ENCODE assay signal across 16 mouse cellular contexts in the genomic region with DNA sequence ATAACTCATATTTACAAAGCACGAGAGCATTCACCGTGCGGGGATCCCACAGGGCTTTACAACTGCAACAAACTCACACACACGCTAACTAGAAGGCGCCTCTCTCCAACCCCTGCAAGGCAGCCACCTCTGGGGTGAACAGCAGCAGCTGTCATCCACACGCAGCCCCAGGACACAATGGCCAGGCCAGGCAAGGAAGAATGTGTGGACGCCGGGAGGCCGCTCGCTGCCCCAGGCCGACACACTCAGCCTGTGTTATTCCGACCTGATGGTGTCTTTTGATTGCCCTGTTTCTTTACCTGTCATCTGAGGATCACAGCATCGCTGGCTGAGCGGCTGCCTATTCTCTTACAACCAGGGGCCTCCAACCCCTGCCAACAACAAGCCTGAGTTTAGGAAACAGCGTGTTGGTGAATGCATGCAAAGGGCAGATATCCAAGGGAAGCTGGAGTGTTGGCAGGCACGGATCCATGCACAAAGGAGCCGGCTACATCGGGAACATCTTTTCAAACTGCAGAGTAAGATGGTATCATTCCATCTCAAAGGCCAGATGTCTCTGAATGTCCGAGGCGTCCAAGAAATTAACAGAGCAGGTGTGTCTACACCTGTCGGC. TPM values are rescaled to one million over a fixed set of nuclear protein-coding genes. Genes with fewer than 3 reads are reported as not detected.
DNase-seq lines count a peak whose midpoint lies in the region; ATAC-seq and TF ChIP-seq lines count a peak whose summit lies in the region.
"Had no signal": no experiment of that assay in that cellular context is flagged by ENCODE, and none has a peak within 500 bp of the region (broad histone marks: within the 10 kb centered on the region; RNA-seq: fewer than 3 reads in every experiment).

No protein-coding gene starts in this region.

- H3K4me2 ChIP-seq in hindbrain, embryonic 11.5 days (replicated peaks; ENCODE audit: low read depth, low read length), result no peak overlapping the region
- H3K4me2 ChIP-seq in midbrain, embryonic 14.5 days (ENCODE audit: low read length), result no peak overlapping the region
- H3K4me2 ChIP-seq: embryonic facial prominence, embryonic 13.5 days had no signal

- no peak for TF ChIP-seq CTCF in brain, embryonic 14.5 days (IDR thresholded peaks at IDR 0.05; ENCODE audit: borderline replicate concordance, extremely low read depth, insufficient read depth, insufficient read length)

- peak; percentile 24 for DNase-seq in embryo, embryonic 10 days (ENCODE audit: low spot score)
- DNase-seq in embryo, embryonic 9.5 days (ENCODE audit: extremely low spot score), result no peak
- DNase-seq in brain, embryonic 14.5 days (ENCODE audit: low read depth), result peak; percentile 77
- peak; percentile 37 for DNase-seq in hindbrain, embryonic 11.5 days (ENCODE audit: low spot score)
- DNase-seq in midbrain, embryonic 14.5 days, result no peak
- DNase-seq in layer of hippocampus, adult 18-20 months (ENCODE audit: low spot score in 2 of 2), result no peak
- no peak for DNase-seq in gastrocnemius, postnatal 4 days (ENCODE audit: low spot score in 2 of 2)
- DNase-seq in thymus, postnatal 4 days, result no peak
- DNase-seq: cerebellum, adult 18-20 months; liver, postnatal 0 days; thymus, adult 2 months had no signal

- H3K9me3 ChIP-seq in hindbrain, embryonic 11.5 days (ENCODE audit: control insufficient read depth, low read length), result no peaks in the 10 kb centered on the region
- no peaks in the 10 kb centered on the region for H3K9me3 ChIP-seq in midbrain, embryonic 14.5 days (ENCODE audit: control insufficient read depth, low read length)
- H3K9me3 ChIP-seq: embryonic facial prominence, embryonic 13.5 days; megakaryocyte, embryonic 14.5 days had no signal

- no peak overlapping the region for H3K9ac ChIP-seq in hindbrain, embryonic 11.5 days (ENCODE audit: low read depth, low read length)
- H3K9ac ChIP-seq in midbrain, embryonic 14.5 days (replicated peaks; ENCODE audit: low read length), result no peak overlapping the region
- H3K9ac ChIP-seq: embryonic facial prominence, embryonic 13.5 days; liver, postnatal 0 days had no signal

- no peak for TF ChIP-seq POLR2A in brain, embryonic 14.5 days (IDR thresholded peaks at IDR 0.05; ENCODE audit: borderline replicate concordance, extremely low read depth, insufficient read depth, insufficient read length, poor library complexity, severe bottlenecking)

- no peak for ATAC-seq in hindbrain, embryonic 11.5 days (ENCODE audit: low FRiP score)
- ATAC-seq in midbrain, embryonic 14.5 days (ENCODE audit: low FRiP score, low TSS enrichment), result no peak
- ATAC-seq: inflammation-experienced regulatory T-cells, adult 6 months; liver, postnatal 0 days had no signal

- no peak overlapping the region for H3K27ac ChIP-seq in hindbrain, embryonic 11.5 days (ENCODE audit: low read depth, low read length)
- H3K27ac ChIP-seq in midbrain, embryonic 14.5 days (replicated peaks; ENCODE audit: low read depth, low read length), result 0 out of 2 replicates have a peak overlapping the region, but pooled peaks have one; percentile 13
- H3K27ac ChIP-seq: embryonic facial prominence, embryonic 13.5 days had no signal

- no peaks in the 10 kb centered on the region for H3K27me3 ChIP-seq in hindbrain, embryonic 11.5 days (ENCODE audit: control insufficient read depth, insufficient read depth, low read length)
- H3K27me3 ChIP-seq in midbrain, embryonic 14.5 days (ENCODE audit: control insufficient read depth, insufficient read depth, low read length), result no peaks in the 10 kb centered on the region

- no peaks in the 10 kb centered on the region for H3K36me3 ChIP-seq in hindbrain, embryonic 11.5 days (ENCODE audit: control insufficient read depth, insufficient read depth, low read length)
- H3K36me3 ChIP-seq in midbrain, embryonic 14.5 days (ENCODE audit: control insufficient read depth, insufficient read depth, low read length), result no peaks in the 10 kb centered on the region
- H3K36me3 ChIP-seq: embryonic facial prominence, embryonic 13.5 days had no signal

- 53% methylated on average over 21 of the region's 21 CpGs for WGBS in hindbrain, embryonic 11.5 days
- WGBS in midbrain, embryonic 14.5 days, result 49% methylated on average over 21 of the region's 21 CpGs

- peaks cover 4% of the 10 kb centered on the region for H3K4me1 ChIP-seq in hindbrain, embryonic 11.5 days (replicated peaks; ENCODE audit: control insufficient read depth, insufficient read depth, low read length)
- H3K4me1 ChIP-seq in midbrain, embryonic 14.5 days (ENCODE audit: control insufficient read depth, insufficient read depth, low read length), result peaks cover 11% of the 10 kb centered on the region
- H3K4me1 ChIP-seq: megakaryocyte, embryonic 14.5 days had no signal

- no peak overlapping the region for H3K4me3 ChIP-seq in hindbrain, embryonic 11.5 days (ENCODE audit: low read depth, low read length)
- no peak overlapping the region for H3K4me3 ChIP-seq in midbrain, embryonic 14.5 days (replicated peaks; ENCODE audit: low read depth, low read length)
- H3K4me3 ChIP-seq: embryonic facial prominence, embryonic 13.5 days; megakaryocyte, embryonic 14.5 days had no signal

RNA-seq across cellular contexts. Expression of a gene that starts 39.4 kb away (rescaled TPM):
- 0.13 TPM in 1 of 2 replicates, not detected in the other for polyA plus RNA-seq in brain, embryonic 14.5 days (2012; rRNA removed)
- polyA plus RNA-seq in hindbrain, embryonic 11.5 days (2014; fragmentation: Nextera tagmentation; extraction: Ambion mirVana), result not detected in 2 replicates
- polyA plus RNA-seq in midbrain, embryonic 14.5 days (2014; fragmentation: Nextera tagmentation; extraction: Ambion mirVana), result not detected in 2 replicates
- total RNA-seq in layer of hippocampus, adult 18-20 months (2021), result not detected
- total RNA-seq in gastrocnemius, postnatal 4 days (2021), result under 1 TPM in 1 of 2 experiments, not detected in 1; 0.26 TPM
- total RNA-seq: layer of hippocampus, adult 8-10 months; left cerebral cortex, postnatal 36 days had no signal
- polyA plus RNA-seq: embryonic facial prominence, embryonic 13.5 days had no signal

Comparison
In these comparisons a context has a peak if more than half of its experiments do, and no peak if none do; other contexts are left out.
1. DNase-seq: peak in embryo, embryonic 10 days (single experiment), brain, embryonic 14.5 days (single experiment) and hindbrain, embryonic 11.5 days (single experiment); none in embryo, embryonic 9.5 days (single experiment), midbrain, embryonic 14.5 days (single experiment), layer of hippocampus, adult 18-20 months (0 of 2), gastrocnemius, postnatal 4 days (0 of 2) and thymus, postnatal 4 days (single experiment).